Mouse (Mus musculus) MEL (cell line): Measurements from ENCODE around the gene Rgs6. TPM values are rescaled to one million over a fixed set of nuclear protein-coding genes. Genes with fewer than 3 reads are reported as not detected.

Experiments
- DNase-seq: peaks from one replicate; pipeline ENCODE4 v3.0.0; 2011; ENCODE audit warnings: low read depth, low spot score
- H3K27ac ChIP-seq: 2 replicates; pipeline ENCODE4 v1.5.1; 2012; ENCODE audit warnings: low read depth, mild to moderate bottlenecking, control low read depth, low read length, moderate library complexity; ENCODE audit not compliant: control insufficient read depth
- H3K27me3 ChIP-seq, 2 experiments: fragments of 150-350 bp in 1 of 2; sonication (generic) in 1 of 2; 2 replicates each; pipeline ENCODE4 v1.6.1; 2012; ENCODE audit warnings: low read length in 2 of 2, mild to moderate bottlenecking in 2 of 2, improper control_type of control experiment in 1 of 2, moderate library complexity in 1 of 2; ENCODE audit not compliant: insufficient read depth in 2 of 2, control insufficient read depth in 1 of 2
- H3K36me3 ChIP-seq, 2 experiments: 2 replicates each; pipeline ENCODE4 v1.6.1; 2012 to 2014; ENCODE audit warnings: low read length in 2 of 2, improper control_type of control experiment in 1 of 2, inconsistent platforms in 1 of 2, mild to moderate bottlenecking in 1 of 2; ENCODE audit not compliant: insufficient read depth in 2 of 2, control insufficient read depth in 1 of 2
- H3K4me1 ChIP-seq, 2 experiments: fragments of 150-350 bp in 1 of 2; sonication (generic) in 1 of 2; 2 replicates each; pipeline ENCODE4 v1.6.1; 2012; ENCODE audit warnings: low read length in 2 of 2, improper control_type of control experiment in 1 of 2, mild to moderate bottlenecking in 1 of 2; ENCODE audit not compliant: insufficient read depth in 2 of 2, control insufficient read depth in 1 of 2
- H3K4me3 ChIP-seq, 2 experiments: fragments of 150-350 bp in 1 of 2; sonication (generic) in 1 of 2; 2 replicates each; pipeline ENCODE4 v1.5.1; 2012; ENCODE audit warnings: low read depth in 2 of 2, low read length in 2 of 2, mild to moderate bottlenecking in 2 of 2, moderate library complexity in 2 of 2, control low read depth in 1 of 2, improper control_type of control experiment in 1 of 2; ENCODE audit not compliant: control insufficient read depth in 1 of 2, insufficient read depth in 1 of 2
- H3K79me2 ChIP-seq: 2 replicates; pipeline ENCODE4 v1.6.1; 2012; ENCODE audit warnings: mild to moderate bottlenecking, low read length, moderate library complexity; ENCODE audit not compliant: control insufficient read depth, poor library complexity, insufficient read depth
- H3K9ac ChIP-seq: 2 replicates; pipeline ENCODE4 v1.6.1; 2012; ENCODE audit warnings: low read depth, mild to moderate bottlenecking, control low read depth, low read length, moderate library complexity; ENCODE audit not compliant: control insufficient read depth, poor library complexity, severe bottlenecking
- H3K9me3 ChIP-seq: fragments of 150-350 bp; sonication (generic); replicated peaks from 2 replicates; pipeline ENCODE4 v1.6.1; 2012; ENCODE audit warnings: mild to moderate bottlenecking, low read length, improper control_type of control experiment, moderate library complexity; ENCODE audit not compliant: insufficient read depth
- CHD1 ChIP-seq: IDR thresholded peaks from 2 replicates; pipeline ENCODE4 v1.6.1; 2012; ENCODE audit warnings: low read depth, mild to moderate bottlenecking, inconsistent platforms, low read length, improper control_type of control experiment
- CHD2 ChIP-seq: IDR thresholded peaks from 2 replicates; pipeline ENCODE4 v1.6.1; 2011; ENCODE audit warnings: low read length, improper control_type of control experiment
- JUND ChIP-seq: IDR thresholded peaks from 2 replicates; pipeline ENCODE4 v1.6.1; 2011; ENCODE audit warnings: low read depth, mild to moderate bottlenecking, improper control_type of control experiment, low read length
- MAFK ChIP-seq: IDR thresholded peaks from 2 replicates; pipeline ENCODE4 v1.6.1; 2011; ENCODE audit warnings: low read depth, mild to moderate bottlenecking, low read length, improper control_type of control experiment, borderline replicate concordance
- MAX ChIP-seq: IDR thresholded peaks from 2 replicates; pipeline ENCODE4 v1.6.1; 2011; ENCODE audit warnings: low read length, improper control_type of control experiment
- MEF2A ChIP-seq: IDR thresholded peaks from 2 replicates; pipeline ENCODE4 v1.6.1; 2014; ENCODE audit warnings: low read depth, mild to moderate bottlenecking, inconsistent platforms, low read length, improper control_type of control experiment; ENCODE audit not compliant: poor library complexity, insufficient replicate concordance, severe bottlenecking; ENCODE audit errors: extremely low read depth
- MYB ChIP-seq: IDR thresholded peaks from 2 replicates; pipeline ENCODE4 v1.6.1; 2011; ENCODE audit warnings: mild to moderate bottlenecking, low read depth, low read length, improper control_type of control experiment
- MYC ChIP-seq: IDR thresholded peaks from 2 replicates; pipeline ENCODE4 v1.6.1; 2011; ENCODE audit warnings: low read depth, mild to moderate bottlenecking, low read length, improper control_type of control experiment, moderate library complexity
- NELFE ChIP-seq: IDR thresholded peaks from 2 replicates; pipeline ENCODE4 v1.6.1; 2011; ENCODE audit warnings: low read depth, low read length, improper control_type of control experiment
- NRF1 ChIP-seq: IDR thresholded peaks from 2 replicates; pipeline ENCODE4 v1.6.1; 2014; ENCODE audit warnings: low read depth, mild to moderate bottlenecking, inconsistent platforms, low read length, improper control_type of control experiment, moderate library complexity; ENCODE audit not compliant: poor library complexity, insufficient read depth, severe bottlenecking
- RAD21 ChIP-seq: IDR thresholded peaks from 2 replicates; pipeline ENCODE4 v1.6.1; 2011; ENCODE audit warnings: mild to moderate bottlenecking, low read depth, low read length, improper control_type of control experiment
- TBP ChIP-seq: IDR thresholded peaks from 2 replicates; pipeline ENCODE4 v1.8.0; 2011; ENCODE audit warnings: low read depth, low read length, improper control_type of control experiment
- UBTF ChIP-seq: IDR thresholded peaks from 2 replicates; pipeline ENCODE4 v1.6.1; 2012; ENCODE audit warnings: low read depth, mild to moderate bottlenecking, inconsistent platforms, low read length, improper control_type of control experiment, moderate library complexity, borderline replicate concordance; ENCODE audit not compliant: insufficient read depth
- ZC3H11A ChIP-seq: IDR thresholded peaks from 2 replicates; pipeline ENCODE4 v1.6.1; 2012; ENCODE audit warnings: low read depth, mild to moderate bottlenecking, inconsistent platforms, low read length, improper control_type of control experiment
- ZKSCAN1 ChIP-seq: IDR thresholded peaks from 2 replicates; pipeline ENCODE4 v1.6.1; 2012; ENCODE audit warnings: low read depth, mild to moderate bottlenecking, inconsistent platforms, low read length, improper control_type of control experiment, moderate library complexity
- polyA plus RNA-seq, 2 experiments: library from polyadenylated mRNA; stranded (reverse) in 1 of 2; unstranded in 1 of 2; fragments of >175 nt in 1 of 2; fragments of >200 nt in 1 of 2; gene quantifications; 2 replicates each; pipeline versions ENCODE4 v1.2.1 to v1.2.4; 2012; ENCODE audit warnings: low replicate concordance in 2 of 2, low read depth in 1 of 2; ENCODE audit not compliant: insufficient read length in 2 of 2, insufficient read depth in 1 of 2, missing spikeins in 1 of 2
- total RNA-seq: library from RNA; depleted of rRNA; stranded (reverse); fragments of 300-350 nt; gene quantifications from 2 replicates; pipeline ENCODE4 v1.2.3, GENCODE M21; 2012

Gene Rgs6
- total and polyA plus RNA-seq, 3 experiments = not detected

DNA sequence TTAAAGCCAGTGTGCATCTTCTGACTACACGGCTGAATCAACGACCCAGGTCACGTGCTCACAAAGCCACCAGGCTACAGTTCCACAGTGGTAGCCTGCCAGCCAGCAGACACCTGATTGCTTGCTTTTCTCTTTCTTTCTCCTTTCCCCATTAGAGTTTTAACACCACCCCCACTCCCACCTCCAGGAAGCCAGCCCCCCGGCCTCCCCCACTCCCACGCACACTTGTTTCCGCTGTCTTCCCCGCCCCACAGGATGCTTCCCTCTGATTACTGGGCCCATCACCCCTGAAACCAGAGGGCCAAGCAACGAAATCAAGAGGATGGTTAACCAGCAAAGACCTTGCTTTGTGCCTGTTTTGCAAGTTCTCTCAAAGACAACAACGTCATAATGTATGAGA is 373.0 kb downstream of the Rgs6 start:
- Histone ChIP-seq H3K27me3 (peaks cover 0 to 2% of the 10 kb centered on the region in 2 experiments), H3K36me3 (no peaks in the 10 kb centered on the region), H3K79me2 (no peaks in the 10 kb centered on the region), H3K27ac (no peak overlapping the region), H3K9me3 (no peaks in the 10 kb centered on the region), H3K4me1 (no peaks in the 10 kb centered on the region), H3K4me3 (no peak overlapping the region), H3K9ac (no peak overlapping the region)
- no peak for DNase-seq
- TF ChIP-seq CHD1 = no peak

DNA sequence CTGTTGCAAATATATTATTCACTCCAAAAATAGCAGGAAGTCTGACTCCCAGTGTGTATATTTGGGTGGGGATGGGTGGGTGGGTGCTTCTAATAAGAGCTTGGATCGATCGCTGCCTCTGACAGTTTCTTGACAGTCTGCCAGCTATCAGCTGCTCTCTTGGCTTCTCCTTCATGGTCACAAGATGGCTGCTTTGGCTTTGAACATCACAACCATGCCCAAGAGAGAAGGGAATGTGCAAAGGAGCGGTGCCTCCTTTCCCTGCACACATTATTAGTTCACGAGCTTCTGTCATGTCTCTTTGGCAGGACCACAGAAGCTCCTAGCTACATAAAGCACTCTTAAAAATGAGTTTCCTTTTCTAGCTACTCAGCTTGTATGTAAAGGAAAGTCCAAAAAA is 373.8 kb downstream of the Rgs6 start:
- DNase-seq = no peak
- H3K9me3 ChIP-seq = no peaks in the 10 kb centered on the region
- H3K36me3 ChIP-seq = no peaks in the 10 kb centered on the region
- H3K9ac ChIP-seq = no peak overlapping the region
- no peaks in the 10 kb centered on the region for H3K4me1 ChIP-seq
- H3K27me3 ChIP-seq = peaks cover 0 to 2% of the 10 kb centered on the region in 2 experiments
- no peaks in the 10 kb centered on the region for H3K79me2 ChIP-seq
- no peak overlapping the region for H3K27ac ChIP-seq
- no peak overlapping the region for H3K4me3 ChIP-seq
- TF ChIP-seq TBP (no peak), ZKSCAN1 (no peak), ZC3H11A (no peak), UBTF (no peak), MAFK (no peak), MYB (no peak), MAX (no peak), CHD1 (no peak), NELFE (no peak), NRF1 (no peak), MEF2A (no peak), MYC (no peak), JUND (no peak), RAD21 (no peak), CHD2 (no peak)
